Mouse (Mus musculus): ENCODE measurements around the gene Pde10a. TPM values are rescaled to one million over a fixed set of nuclear protein-coding genes. Genes with fewer than 3 reads are reported as not detected.

The Pde10a gene
- total RNA-seq, 2 experiments from 2014 or later = 84.9 to 106 TPM

DNA sequence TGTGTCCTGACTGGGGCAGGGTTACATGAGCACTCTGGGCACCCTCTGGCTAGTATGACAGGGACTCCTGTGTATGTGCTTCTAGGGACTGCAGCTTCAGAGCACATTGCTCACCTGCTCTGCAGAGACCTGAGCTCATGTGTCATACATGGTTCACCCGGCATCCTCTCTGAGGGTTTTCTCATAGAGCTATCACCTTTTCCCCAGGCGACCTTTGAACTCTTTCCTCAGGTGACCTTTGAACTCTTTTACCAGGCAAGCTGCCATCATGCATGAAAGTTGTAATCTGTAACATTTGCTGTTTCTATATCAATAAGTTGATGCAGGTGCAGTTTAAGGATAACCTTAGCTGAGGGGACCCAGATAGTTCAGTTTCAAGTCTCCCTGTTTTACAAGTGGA, 403.4 kb downstream of the Pde10a start:
- intact Hi-C loops (cut with DNase I) = no loop called here
- DNase-seq = no peak

DNA sequence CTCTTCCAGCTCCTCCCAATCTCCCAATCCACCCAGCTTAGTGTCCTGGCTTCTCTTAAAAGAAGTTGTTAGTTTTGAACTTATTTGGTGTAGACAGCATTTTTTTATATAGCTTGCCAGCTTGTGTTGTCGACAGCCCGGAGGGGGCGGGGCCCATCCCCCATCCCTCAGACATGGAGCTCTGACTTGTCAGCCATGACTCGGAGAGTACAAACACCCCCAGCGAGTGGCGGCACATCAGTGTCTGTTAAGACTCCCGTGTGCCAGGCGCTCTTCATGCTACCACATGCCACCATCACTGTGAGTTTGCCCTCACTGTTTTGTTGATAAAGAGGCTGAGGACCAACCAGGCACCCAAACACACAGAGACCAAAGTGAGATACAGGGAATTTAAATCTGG, 404.5 kb downstream of the Pde10a start:
- DNase-seq = no peak
- intact Hi-C loops (cut with DNase I) = no loop called here

DNA sequence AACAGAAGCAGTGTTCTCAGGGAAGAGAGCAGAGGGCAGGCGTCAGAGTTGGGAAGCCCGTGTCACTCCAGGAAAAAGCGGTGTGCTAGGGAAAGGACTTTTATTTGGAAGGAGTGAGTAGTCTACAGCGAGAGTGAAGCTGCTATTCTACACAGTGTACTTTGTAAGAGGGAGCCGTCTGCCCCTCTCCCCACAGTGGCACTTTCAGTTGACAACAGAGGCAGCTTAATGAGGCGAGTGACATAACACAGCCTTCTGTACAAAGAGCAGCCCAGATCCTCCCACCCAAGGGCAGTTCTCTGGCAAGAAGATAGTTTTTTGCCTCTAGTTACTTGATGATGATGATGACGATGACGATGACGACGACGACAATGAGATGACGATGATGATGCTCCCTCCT, 410.4 kb downstream of the Pde10a start:
- intact Hi-C loops (cut with DNase I) = loop anchor here (2.0 to 5.0 kb wide), 2 partner anchors 133 to 321 kb away; no protein-coding TSS in a partner anchor

DNA sequence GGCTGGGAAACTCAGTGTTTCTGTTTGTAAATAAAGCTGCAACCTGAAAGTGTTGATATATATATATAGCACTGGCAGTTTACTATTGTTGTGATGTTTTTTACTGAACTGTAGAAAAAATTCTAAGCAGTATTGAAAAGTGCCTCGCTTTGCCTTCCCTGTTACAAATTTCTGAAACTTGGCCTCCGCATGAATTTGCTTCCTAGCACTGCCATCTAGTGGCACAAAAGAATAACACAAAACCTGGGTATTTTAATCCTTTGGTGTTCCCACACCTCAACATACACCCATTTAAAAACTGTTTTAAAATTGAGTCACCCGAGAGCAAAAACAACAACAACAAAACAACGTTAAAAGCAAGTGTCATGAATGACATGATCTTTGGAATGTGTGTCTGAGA, 411.4 kb downstream of the Pde10a start:
- intact Hi-C loops (cut with DNase I) = loop anchor here (2.0 to 5.0 kb wide), 2 partner anchors 134 to 322 kb away; no protein-coding TSS in a partner anchor

More for the DNA sequence above, 410.4 kb downstream of the Pde10a start:
- no peak for DNase-seq

DNA sequence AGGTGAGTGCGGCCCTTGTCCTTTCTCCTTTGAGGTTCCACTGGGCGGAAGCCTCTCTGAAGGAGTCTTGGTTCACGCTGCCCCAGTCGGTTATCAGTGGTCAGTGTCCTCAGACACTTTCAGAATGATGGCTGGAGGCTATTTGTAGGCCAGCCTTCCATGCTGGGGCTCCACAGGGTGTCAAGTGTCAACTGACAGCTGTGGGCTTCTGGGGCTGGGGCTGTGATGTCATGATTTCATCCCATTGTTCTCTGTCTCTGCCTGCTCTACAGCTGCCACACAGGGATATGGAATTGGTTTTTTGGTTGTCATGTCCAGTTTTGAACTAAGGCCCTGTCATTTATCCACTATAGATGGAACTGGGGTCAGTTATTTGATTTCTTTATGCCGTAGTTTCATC, 426.4 kb downstream of the Pde10a start:
- no peak for DNase-seq
- intact Hi-C loops (cut with DNase I) = no loop called here

More for the DNA sequence above, 411.4 kb downstream of the Pde10a start:
- DNase-seq = no peak

DNA sequence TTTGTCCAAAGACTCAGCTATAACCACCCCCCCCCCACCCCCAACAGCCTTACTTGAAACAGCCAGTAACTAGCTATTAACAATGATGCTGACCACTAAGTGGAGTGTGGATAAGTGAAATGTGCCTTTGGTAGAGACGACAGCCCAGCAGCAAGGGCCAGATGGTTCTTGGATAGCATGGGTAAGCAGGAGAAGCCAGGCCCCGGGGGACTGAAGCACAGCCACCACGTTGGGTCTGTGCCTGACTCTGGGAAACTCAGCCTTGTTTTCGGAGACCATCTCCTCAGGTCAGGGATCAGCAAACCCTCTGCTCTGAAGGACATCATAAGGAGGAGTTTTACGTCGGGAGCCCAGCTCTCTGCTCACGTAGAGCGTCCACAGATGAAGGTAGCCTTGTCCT, 427.8 kb downstream of the Pde10a start:
- intact Hi-C loops (cut with DNase I) = no loop called here
- DNase-seq = peak; percentile 53

DNA sequence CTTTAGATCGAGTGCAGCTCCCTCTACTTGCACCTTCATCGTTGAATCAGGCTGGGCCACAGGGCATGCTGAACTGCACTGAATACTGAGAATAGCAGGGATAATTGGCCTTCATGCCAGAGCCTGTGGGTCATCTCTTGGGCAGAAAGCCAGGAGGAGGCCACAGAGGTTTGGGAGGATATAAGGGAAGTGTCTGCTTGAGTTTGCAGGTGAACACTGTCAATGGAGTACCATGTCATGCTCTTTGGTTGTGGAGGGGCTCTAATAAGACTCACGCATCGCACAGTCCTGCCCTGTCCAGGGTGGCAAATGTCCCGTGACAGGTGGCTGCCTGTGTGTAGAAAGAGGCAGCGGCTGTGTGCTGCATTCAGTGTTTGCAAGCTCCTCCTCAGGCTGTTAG, 433.0 kb downstream of the Pde10a start:
- peak; percentile 32 for DNase-seq
- intact Hi-C loops (cut with DNase I) = no loop called here

DNA sequence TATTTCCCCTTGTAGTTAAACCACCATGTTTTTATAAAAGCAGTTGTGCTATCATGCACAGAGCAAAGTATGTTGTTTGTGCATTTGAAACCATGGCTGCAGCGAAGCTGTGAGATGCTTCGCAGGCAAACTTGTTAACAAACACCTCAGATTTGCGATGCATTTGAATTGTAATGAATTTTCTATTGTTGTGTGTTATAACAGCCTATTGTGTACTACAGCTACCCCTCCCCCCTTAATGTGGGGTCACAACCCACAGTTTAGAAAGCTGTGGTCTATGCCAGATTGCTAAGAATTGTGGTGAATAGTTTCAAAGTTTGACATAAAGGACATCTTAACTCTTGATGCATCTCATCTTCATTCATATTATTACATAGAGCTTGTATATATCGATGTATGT, 435.2 kb downstream of the Pde10a start:
- DNase-seq = no peak
- intact Hi-C loops (cut with DNase I) = no loop called here

DNA sequence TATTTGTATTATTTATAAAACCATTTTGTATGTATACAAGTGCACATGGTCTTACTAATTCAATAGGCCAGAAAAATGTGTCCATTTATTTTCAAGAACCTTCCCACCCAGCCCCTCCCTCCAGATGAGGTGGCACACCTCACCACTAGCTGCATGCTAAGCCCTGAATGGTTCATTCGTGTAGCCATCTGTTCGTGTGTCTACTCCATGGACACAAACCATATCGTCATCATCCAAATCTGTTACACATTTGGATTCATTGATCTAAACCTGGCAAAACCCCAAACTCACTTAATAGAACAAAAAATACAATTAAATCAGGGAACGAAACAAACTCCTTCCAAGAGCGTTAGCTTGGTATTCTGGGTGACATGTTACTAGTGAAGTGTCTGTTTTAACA, 435.9 kb downstream of the Pde10a start:
- intact Hi-C loops (cut with DNase I) = no loop called here
- DNase-seq = no peak

DNA sequence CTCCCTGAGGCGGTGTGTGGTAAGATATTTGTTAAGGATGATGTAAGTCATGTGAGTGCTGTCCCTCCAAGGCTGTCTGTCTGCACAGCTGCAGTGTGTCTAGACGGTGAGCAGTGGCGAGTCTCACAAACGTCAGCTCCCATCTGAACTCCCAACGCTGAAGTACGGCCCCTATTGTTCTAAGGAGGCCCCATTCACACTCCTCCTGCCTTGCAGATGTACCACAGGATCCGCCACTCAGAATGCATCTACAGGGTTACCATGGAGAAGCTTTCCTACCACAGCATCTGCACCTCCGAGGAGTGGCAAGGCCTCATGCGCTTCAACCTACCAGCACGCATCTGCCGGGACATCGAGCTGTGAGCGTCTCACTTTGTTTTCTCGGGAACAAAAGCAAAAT, 436.5 kb downstream of the Pde10a start:
- no peak for DNase-seq
- intact Hi-C loops (cut with DNase I) = no loop called here

DNA sequence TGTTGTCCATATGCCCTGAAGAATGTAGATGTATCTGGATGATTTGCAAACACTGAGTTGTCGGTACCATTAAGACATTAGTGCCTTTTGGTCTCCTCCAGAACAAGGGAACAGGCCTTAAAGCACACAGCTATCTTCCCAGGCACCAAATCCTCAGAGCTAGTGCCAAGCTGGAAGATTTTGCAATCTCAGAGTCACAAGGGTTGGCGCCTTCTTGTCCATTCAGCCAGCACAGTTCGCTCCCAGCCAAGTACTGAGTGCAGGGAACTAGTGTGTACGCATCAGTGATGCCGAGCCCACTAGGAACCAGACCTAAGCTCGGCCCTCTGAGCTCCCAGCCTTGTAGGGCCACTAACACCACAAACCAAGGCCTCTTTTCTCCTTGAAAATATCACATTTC, 440.0 kb downstream of the Pde10a start:
- intact Hi-C loops (cut with DNase I) = no loop called here
- DNase-seq = no peak

DNA sequence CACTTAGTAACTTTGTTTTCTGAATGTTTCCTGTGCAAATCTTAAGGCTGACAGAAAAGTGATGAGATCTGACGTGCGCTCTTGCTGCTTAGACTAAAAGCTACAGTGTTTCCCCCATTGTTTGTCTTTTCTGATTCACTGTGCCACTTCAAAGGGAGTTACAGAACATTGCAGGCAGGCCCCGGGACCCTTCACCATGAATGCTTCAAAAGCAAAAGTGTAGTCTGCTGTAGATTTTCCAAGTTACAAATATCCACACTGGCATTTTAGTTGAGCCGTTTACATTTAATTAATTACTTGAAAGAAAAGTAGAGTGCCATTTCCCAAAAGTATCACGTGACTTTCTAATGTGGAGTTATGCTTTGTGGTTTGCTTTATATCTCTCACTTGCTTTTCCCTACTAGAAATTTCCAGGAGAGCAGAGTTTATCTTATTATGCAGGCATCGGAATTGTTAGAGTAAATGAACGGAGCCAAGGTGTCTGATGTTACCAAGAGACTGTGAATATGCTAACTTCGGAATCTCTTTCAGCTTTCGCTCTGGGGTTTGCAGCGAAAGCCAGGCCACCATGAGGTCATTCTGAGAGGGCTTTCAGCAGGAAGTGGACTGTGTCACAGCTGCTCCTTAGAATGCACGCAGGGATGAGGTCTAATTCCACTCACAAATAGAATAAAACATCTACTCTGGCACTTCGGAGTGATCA, 447.1 kb downstream of the Pde10a start:
- no peak for DNase-seq

DNA sequence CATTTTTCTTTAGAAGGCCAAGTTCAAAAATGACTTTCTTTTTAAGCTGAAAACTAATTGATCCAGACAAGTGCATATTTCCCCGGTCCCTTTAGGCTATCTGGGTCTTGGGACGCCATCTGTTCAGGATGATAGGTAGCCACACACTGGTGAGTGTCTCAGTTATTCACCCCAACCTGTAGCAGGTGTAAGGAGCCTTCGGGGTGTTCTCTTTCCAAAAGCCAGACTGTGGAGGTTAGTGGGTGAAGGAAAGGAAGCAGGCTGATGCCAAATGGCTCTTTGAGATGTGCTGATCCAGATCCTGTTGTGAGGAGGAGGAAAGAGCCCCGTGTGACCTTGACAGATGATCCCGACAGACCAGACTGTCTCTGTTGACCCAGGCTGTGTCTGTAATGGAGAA, 448.2 kb downstream of the Pde10a start:
- DNase-seq = no peak
- intact Hi-C loops (cut with DNase I) = no loop called here

More for the DNA sequence above, 447.1 kb downstream of the Pde10a start:
- intact Hi-C loops (cut with DNase I) = no loop called here

DNA sequence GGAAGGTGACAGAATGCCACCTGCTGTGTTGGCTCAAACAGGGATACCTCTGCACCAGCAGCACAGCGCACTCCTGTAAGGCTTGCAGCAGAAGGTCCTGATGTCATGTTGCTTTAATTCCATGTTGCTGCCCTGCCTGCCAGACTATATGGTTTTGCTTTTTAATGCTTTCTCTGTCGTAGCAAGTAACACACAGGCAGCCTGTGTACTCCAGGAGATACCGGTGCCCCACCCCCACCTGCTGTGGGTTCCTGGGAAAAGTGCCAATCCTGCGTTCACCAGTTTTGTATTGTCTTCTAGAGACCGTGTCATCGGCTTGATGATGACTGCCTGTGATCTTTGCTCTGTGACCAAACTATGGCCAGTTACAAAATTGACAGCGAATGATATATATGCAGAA, 449.3 kb downstream of the Pde10a start:
- peak; percentile 64 for DNase-seq
- intact Hi-C loops (cut with DNase I) = no loop called here

DNA sequence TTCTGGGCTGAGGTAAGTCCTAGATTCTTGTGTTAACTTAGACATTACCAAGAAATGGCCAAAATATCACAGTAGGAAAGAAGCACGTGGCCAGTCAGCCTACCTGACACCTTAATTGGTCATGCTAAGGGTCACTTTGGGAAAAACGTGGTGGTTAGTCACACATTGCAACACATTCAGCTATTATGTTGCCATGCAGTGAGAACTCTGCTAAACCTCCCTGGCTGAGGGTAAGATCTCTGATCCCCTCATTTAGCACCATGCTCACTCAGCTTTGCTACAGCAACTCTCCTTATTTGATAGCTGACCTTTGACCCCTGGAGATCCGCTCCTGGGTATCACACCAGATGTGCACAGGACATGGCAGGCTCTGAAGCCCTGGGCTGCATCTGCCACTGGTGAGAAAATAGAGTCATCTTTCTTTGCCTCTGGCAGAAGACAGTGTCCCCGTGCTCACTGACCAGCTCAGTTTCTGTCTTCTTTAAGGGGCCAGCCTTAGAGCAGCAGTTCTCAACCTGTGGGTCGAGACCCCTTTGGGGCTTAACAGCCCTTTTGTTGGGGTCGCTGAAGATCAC, 449.7 kb downstream of the Pde10a start:
- no peak for DNase-seq
- intact Hi-C loops (cut with DNase I) = no loop called here

DNA sequence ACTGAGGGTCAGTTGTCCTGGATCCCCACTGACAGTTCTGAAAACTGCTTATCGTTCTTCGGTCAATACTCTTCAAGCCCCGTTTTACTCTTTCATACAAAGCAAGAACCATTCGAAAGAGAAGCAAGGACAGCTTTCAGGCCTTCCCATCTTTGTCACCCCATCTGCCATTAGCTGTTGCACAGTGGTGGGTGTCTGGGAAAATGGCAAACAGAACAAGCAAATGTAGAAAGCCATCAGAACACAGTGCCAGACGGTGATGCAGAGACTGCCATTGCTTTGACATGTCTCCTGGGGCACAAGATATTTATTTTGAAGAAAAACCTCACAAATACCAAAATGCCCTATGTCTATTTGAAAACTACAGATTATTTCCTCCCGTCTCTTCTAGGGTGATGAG, 451.6 kb downstream of the Pde10a start:
- no peak for DNase-seq

DNA sequence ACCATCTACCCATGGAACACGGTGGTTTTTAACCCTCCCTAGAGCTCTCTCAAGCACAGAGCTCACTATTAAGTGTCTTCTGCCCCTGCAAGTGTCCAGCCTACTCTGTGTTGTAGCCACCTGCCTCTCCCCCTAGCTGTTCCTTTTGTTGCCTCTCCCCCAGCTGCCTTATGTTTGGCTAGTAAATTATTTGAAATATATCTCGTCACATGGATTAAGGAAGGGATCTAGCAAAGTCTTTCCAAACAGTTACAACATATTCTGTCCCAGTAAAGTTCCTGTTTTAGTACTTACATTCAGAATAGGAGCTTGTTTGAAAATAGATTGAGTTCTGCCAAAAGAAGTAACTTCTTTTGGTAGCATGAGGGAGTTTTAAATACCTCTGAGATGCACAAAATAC, 452.1 kb downstream of the Pde10a start:
- DNase-seq = no peak
- intact Hi-C loops (cut with DNase I) = no loop called here

More for the DNA sequence above, 451.6 kb downstream of the Pde10a start:
- intact Hi-C loops (cut with DNase I) = no loop called here

DNA sequence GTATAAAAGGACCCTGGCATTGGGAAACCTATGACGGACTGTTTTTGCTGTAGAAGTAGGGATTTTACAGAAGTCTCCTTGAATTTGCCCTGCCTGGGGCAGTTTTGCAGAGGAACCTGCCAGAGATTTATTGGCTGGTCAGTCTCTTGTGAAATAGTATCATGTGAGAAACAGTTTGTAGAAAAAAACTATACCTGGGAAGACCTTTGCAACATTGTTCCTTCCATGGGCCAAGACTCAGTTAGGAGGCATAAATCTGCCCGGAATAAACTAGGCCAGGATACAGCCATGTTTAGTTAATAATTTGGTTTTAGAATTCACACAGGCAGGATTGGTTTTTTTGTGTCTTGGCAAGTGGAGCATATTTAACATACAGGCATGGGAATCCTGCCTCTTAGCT, 458.4 kb downstream of the Pde10a start:
- intact Hi-C loops (cut with DNase I) = no loop called here

DNA sequence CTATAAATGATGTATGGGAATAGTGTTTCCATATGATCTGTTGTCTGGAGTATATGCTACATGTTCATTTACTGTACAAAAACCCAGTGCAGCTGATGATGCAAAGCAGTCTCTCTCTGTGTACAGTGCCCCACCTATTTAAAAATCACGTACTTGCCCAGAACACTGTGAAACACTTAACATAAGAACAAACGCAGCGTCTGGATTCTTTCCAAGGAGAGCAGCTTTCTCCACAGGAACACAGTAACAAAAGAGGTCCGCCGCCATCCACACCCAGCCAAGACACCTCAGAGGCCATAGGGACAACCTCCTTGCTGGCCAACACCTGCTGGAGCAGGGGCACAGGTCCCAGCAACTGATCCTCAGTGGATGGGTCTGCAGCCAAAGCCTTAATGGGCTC, 460.5 kb downstream of the Pde10a start:
- intact Hi-C loops (cut with DNase I) = no loop called here
- DNase-seq = peak; percentile 68

More for the DNA sequence above, 458.4 kb downstream of the Pde10a start:
- no peak for DNase-seq

DNA sequence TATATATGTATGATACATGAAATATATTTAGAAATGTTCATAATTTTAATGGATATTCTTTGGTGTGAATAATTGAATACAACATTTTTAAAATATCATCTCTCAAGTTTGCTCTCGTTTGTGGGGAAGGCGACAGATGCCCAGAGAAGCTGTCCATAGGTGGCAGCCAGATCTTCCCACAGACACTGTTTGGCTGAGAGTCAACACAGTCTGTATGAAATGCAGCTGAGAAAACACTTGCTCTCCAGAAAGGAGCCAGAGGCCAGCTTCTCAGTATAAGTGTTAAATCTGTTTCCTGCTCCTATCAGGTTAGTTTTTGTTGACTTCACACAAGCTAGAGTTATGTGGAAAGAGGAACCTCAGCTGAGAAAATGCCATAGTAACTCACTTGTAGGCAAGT, 461.4 kb downstream of the Pde10a start:
- DNase-seq = peak; percentile 51
- intact Hi-C loops (cut with DNase I) = no loop called here

DNA sequence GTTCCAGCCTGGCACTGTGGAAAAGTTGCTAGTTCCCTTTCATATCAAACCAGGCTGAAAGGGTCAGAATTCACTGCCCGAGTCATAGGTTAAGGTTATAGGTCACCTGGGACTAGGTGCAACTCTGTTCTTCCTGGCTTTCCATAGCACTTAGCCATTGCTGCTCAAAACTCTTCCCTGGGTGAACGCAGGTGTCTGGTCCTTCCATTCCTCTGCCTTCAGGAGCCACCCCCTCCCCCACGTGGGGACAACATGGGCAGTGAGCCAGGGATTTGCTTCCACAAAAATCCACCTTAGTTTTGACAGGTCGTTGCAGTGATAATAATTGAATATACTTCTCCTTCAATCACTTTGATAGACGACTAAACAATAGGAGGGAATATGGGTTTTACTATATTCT, 462.2 kb downstream of the Pde10a start:
- intact Hi-C loops (cut with DNase I) = no loop called here
- peak; percentile 30 for DNase-seq

DNA sequence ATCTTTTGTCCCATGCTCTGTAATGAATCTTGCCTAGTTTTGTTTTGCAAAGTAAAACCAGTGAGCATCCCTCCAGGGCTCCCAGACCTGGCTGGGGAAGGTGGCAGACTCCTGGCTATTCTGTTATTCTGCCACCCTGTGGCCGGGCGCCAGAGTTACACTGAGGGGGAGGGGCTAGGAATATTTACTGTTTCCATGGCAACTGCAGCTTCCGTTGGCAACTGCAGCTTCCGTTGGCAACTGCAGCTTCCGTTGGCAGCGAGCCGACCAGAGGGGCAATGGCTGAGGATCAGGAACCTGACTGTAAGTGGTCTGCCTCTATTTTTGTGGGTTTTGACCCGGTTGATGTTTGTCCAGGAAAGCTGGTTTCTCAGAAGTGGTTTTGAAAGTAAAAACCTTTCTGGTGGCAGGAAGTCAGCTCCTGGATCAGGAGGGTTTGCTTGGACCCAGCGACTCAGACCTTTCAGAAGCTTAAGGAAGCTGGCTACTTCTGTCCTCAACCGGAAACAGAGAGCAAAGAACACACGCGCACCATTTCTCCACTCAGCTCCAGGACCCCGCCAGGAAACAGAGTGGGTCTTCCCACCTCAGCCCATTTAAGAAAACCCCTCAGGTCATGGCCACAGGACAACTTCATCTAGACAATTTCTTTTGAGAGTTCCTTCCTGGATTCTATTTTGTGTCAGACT, 463.1 kb downstream of the Pde10a start, which contains the start of gene 1700010I14Rik:
Gene 1700010I14Rik, plus strand, starts transcription at position 215 of the 689 bp plus-strand sequence.
- intact Hi-C loops (cut with DNase I) = no loop called here
- DNase-seq = peak; percentile 93
